Mouse (Mus musculus) cerebellum, adult 2 months (tissue): Measurements from ENCODE around the gene Aox2.

Experiments used
- CTCF ChIP-seq: fragments of 200-500 bp; IDR thresholded peaks from 2 replicates; pipeline ENCODE4 v1.5.1; 2011; ENCODE audit warnings: low read depth, mild to moderate bottlenecking, control low read depth, low read length, moderate library complexity, borderline replicate concordance; ENCODE audit not compliant: insufficient read depth
- POLR2A ChIP-seq: fragments of 200-500 bp; IDR thresholded peaks from 2 replicates; pipeline ENCODE4 v1.6.1; 2011; ENCODE audit warnings: low read length, control low read depth, borderline replicate concordance; ENCODE audit not compliant: insufficient read depth

DNA sequence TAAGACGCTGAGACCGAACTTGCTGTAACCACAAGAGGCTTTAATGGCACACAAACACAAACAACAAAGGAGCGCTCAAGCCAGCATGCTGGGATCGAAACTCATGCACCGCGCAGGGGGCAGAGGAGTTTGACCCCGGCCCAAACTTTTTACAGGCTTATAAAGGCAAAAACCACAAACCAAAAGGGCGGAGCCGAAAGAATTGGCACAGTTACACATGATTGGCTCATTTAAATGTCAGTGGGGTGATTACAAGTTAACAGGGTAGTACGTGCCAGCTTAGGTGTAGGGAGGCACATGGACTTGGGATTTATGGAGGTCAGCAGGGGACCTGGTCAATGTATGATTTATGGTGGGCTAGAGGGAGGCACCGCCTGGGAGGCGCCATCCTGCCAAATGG is 86.4 kb downstream of the Aox2 start:
- no peak for TF ChIP-seq CTCF
- TF ChIP-seq POLR2A, result no peak
